Mouse (Mus musculus) G1E-ER4 (cell line): Measurements from ENCODE around the gene Rabgap1. TPM values are rescaled to one million over a fixed set of nuclear protein-coding genes. Genes with fewer than 3 reads are reported as not detected.

Source experiments
- GATA1 ChIP-seq: IDR thresholded peaks from one replicate; pipeline ENCODE4 v1.8.0; 2012; ENCODE audit warnings: low read length, inconsistent platforms
- polyA plus RNA-seq: library from polyadenylated mRNA; stranded (reverse); fragments of >175 nt; gene quantifications from 2 replicates; pipeline ENCODE4 v1.2.3, GENCODE M21; 2012

Gene Rabgap1
- polyA plus RNA-seq, 1 experiment, result 2.6 TPM

DNA sequence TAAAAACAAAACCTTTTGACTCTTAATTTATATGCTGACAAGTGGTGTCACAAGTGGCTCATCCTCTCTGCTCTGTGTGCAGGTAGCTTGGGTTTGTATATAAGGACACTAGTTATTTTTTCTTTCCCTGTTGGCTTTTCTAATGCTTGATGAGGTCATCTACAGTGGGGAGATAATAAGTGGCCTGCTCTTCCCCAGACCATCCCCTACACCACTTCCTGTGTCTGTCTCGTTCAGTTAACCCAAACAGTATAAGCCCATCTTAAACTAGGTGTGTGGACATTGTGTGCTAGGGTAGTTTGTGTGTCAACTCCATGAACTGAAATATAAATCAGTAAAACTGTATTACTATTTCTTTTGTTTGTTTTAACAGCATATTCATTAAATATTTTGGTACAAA is 123.0 kb downstream of the Rabgap1 start:
- TF ChIP-seq GATA1, result no peak

DNA sequence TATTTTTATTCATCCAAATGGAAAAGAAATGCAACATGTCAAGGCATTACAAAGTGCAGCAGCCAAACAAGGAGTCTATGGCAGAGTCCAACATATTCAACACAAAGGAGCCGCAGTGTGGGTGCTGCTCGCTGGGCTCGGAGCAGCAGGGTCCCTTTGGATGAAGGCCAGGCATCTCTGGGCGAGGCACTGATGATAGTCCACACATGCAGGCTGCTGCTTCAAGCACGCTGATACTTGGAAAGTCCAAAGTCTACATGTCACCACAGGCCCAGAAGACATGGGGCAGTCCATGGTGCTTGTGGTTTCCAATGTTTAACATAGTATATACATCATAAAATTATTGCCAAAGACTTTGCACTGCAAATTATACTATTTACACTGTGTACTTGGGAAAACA is 126.8 kb downstream of the Rabgap1 start:
- no peak for TF ChIP-seq GATA1

DNA sequence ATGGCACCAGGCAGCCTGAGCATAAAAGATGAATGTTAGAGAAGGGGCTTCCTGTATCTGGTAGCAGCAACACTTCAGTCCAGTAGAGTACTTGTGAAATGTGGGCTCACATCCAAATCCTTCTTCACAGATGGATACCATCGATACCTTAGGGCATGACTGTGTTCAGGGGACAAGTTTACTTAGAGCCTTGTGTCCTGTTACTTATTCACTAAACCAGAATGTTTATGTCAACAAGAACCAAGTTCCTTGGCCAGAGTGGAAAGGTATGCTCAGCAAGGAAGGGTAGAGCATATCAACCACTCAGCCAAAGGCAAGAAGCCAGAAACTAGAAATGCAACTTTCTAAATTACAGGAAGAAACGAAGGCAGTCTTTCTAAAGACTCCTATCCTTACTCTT is 127.6 kb downstream of the Rabgap1 start:
- TF ChIP-seq GATA1, result no peak

DNA sequence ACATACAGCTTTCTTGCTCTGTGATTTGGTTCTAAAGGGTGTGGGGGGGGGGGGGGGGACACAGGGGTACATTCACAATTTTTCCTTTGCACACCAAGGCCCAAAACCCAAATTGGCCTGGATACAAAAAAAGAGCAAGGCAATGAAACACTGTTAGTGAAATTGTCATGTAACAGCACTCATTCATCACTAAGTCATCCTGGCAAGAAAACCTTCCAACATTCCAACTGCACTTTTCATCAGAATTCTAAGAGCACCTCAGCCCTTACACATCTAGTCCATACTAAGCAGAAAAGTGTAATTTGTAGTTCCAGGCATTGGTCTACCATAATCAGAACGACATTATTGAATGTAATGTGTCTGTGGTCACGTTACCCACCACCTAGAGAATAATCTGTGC is 129.1 kb downstream of the Rabgap1 start:
- no peak for TF ChIP-seq GATA1

DNA sequence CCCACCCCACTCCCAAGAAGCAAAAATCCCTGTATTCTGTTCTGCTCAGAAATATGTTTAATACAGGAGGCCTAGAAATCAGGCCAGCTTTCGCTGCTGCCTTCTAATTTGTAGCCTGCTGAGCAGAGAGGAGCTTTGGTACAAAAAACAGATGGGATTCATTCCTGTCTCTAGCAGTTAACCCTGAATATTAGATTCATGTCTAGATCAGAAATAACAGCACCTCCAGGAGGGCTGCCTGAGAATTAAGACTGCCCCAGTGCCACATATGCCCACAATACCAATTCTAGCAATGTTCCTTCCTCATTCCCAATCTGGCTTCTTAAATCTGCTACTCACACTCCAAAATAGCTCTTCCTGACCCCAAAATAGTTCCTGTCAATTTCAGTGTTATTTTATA is 133.6 kb downstream of the Rabgap1 start:
- TF ChIP-seq GATA1, result no peak

DNA sequence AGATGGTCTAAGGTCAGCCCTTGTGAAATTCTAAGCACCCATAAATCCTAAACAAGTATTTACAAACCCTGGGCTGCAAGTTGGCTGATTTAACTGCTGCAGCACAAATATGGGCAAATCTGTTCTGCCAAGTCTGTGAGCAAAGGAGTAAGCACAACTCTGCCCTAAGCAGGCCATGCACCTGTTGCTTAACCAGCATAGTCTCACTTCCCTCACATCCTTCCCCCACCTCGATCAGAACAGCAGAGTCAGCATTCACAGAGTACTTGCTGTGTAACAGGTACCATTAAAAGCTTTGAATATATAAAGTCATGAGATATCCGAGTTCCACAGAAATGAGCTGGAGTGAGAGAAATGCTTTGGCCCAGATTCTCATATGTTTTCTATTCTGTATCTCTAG is 135.1 kb downstream of the Rabgap1 start:
- TF ChIP-seq GATA1, result no peak

DNA sequence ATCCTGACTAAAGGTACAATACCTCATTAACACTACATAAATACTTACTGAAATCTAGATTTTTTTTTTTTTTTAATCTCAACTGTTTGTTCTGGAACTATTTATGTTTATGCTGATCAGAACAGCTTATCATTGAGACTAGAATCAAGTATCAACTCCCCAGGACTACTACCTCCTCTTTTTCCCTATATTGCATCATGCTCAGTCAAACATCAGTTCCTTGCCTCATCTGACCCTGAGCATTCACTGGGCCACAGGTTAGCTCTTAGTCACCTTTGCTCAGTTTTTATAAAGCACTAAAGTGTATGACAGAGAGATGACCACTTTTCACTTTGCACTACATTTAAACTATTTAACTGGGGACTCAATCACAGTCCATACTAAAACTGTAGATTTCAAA is 144.8 kb downstream of the Rabgap1 start:
- no peak for TF ChIP-seq GATA1

Other genes with a start within 250 kb of the Rabgap1 start
- not detected in 2 replicates for gene Olfr366, start 231.7 kb upstream of the Rabgap1 start, polyA plus RNA-seq
- gene Olfr368, start 116.8 kb upstream of the Rabgap1 start, polyA plus RNA-seq, result not detected in 2 replicates
- gene Pdcl, start 83.9 kb upstream of the Rabgap1 start, polyA plus RNA-seq, result 2.4 and 19.6 TPM in 2 replicates
- gene Rc3h2, start 20.4 kb upstream of the Rabgap1 start, polyA plus RNA-seq, result 0.89 and 1.3 TPM in 2 replicates
- gene Zbtb26, start 144 bp upstream of the Rabgap1 start, polyA plus RNA-seq, result 0.58 and 0.77 TPM in 2 replicates
- 0.42 and 0.79 TPM in 2 replicates for gene Zbtb6, start 108 bp upstream of the Rabgap1 start, polyA plus RNA-seq
- not detected in 2 replicates for gene Gpr21, start 73.1 kb downstream of the Rabgap1 start, polyA plus RNA-seq